Mouse (Mus musculus) activated CD4-positive, CD25-positive, alpha-beta regulatory T cell, adult 9 weeks (primary cell): ENCODE results near the gene Fam53a. TPM values are rescaled to one million over a fixed set of nuclear protein-coding genes. Genes with fewer than 3 reads are reported as not detected.

ENCODE experiments used
- polyA plus RNA-seq: library from polyadenylated mRNA; unstranded; fragments of 100-300 nt; shearing (Covaris generic); gene quantifications from one replicate; pipeline ENCODE4 v1.2.1, GENCODE M21; 2017

The Fam53a gene
- 30.6 TPM for polyA plus RNA-seq

DNA sequence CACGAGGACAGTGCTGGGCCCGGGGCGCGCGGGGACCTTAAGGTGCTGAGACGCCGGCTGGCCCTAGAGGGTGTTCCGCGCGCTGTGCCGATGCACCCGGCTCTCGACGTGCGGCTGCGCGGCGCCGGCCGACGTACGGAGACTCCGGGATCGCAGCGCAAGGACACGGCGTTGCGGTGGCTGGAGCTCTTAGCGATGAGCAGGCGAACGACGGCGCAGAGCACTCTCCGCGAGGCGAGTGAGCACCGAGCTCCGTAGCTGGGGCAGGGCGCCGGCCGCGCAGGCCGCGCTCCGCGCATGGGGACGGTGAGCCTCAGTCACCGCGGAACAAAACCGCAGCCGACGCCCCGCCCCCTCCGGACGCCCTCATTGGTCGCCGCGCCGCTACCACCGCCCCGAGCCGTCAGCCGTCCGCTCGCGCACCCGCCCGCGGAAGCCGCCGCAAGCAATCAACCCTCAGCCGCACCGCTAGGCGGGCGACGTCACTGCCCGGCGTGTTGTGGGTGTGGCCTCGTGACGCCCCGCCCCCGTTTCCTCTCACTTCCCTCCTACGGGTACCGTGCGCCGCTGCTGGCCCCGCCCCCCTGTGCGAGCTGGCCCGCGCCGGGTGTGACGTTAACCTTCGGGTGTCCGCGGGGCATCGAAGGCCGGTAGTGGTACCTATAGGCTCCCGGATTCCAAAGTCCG, at the start of gene Fam53a, which contains the start of gene Gm9903:
Fam53a (minus strand) TSS at position 335 of the 687 bp plus-strand sequence.
Gm9903 (plus strand) TSS at position 625 of the 687 bp plus-strand sequence.

GRCm38 (mm10) chr5:33657787-33658663, 28.6 kb upstream of the Fam53a start, which contains the start of the genes Tacc3 and Tmem129:
TSS of gene Tacc3 (plus strand) at chr5:33658128.
TSS of gene Tmem129 (minus strand) at chr5:33658416.

DNA sequence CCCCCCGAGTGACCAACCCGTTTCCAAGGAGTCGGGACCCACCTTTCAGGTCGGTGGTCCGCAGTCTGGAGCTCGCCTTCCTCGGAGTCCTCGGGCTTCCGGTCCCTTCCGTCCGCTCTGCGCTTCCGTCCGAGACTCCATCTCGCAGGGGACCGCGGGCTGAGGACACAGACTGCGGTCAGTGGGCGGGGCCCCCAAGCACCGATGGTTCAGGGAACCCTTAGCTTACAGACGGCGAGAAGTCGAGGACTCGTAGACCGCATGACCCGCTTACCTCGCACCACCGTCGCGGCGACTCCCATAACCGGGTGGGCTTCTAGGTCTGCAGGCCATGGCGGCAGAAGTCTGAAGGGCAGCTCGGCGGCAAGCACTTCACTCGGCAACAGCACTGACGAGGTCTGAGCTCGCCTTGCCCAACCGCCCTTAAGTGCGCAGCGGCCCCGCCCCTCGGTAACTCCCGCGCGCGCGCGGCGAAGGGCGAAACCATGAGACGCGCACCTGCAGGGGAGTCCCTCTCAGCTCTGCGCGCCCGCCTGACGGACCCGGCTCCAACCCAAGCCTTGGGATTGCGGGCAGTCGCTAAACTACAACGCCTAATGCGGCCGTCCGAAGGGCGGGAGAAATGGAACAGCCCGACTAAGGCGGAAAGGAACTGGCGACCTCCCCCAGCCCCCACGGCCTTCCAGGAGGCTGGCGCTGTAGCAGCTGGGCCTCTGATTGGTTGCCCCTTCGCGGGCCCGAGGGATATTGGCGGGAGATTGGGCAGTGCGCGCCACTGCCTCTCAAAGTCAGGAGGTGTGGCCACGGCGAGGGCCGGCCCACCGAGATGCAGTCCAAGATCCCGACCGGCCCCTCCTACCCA, 22.7 kb upstream of the Fam53a start, which contains the start of gene Slbp:
Slbp (minus strand) TSS at position 654 of the 862 bp plus-strand sequence.

Other genes with a start within 250 kb of the Fam53a start
- gene Nkx1-1, start 195.7 kb downstream of the Fam53a start, polyA plus RNA-seq: not detected
- 0.88 TPM for gene Gm9903, start 290 bp upstream of the Fam53a start, polyA plus RNA-seq
- gene Slbp, start 22.9 kb upstream of the Fam53a start, polyA plus RNA-seq: 183 TPM
- 26.2 TPM for gene Tacc3, start 28.5 kb upstream of the Fam53a start, polyA plus RNA-seq
- 40.0 TPM for gene Tmem129, start 28.8 kb upstream of the Fam53a start, polyA plus RNA-seq
- 0.13 TPM for gene Fgfr3, start 92.0 kb upstream of the Fam53a start, polyA plus RNA-seq
- 29.9 TPM for gene Letm1, start 153.2 kb upstream of the Fam53a start, polyA plus RNA-seq
- gene Nsd2, start 191.1 kb upstream of the Fam53a start, polyA plus RNA-seq: 7.8 TPM